Mouse (Mus musculus) cerebellum, postnatal 10 days (tissue): Measurements from ENCODE around the gene 2810459M11Rik.

Experiments used
- DNase-seq, 2 experiments: peaks; one replicate each; pipeline ENCODE4 v3.0.0; 2021; ENCODE audit warnings: mixed read lengths in 2 of 2

The 2810459M11Rik gene

GRCm38 (mm10) chr1:86053198-86053921, 7.7 kb downstream of the 2810459M11Rik start:
- peak; percentile 96 to 97 for DNase-seq

GRCm38 (mm10) chr1:86054943-86055342, 9.3 kb downstream of the 2810459M11Rik start:
- no peak for DNase-seq

GRCm38 (mm10) chr1:86056284-86056683, 10.6 kb downstream of the 2810459M11Rik start:
- DNase-seq = no peak

GRCm38 (mm10) chr1:86058856-86059769, 13.4 kb downstream of the 2810459M11Rik start:
- DNase-seq = peak; percentile 97 to 99

GRCm38 (mm10) chr1:86062523-86062922, 16.9 kb downstream of the 2810459M11Rik start:
- DNase-seq = no peak

- peak; percentile 90 to 94 for DNase-seq
Measured at GRCm38 (mm10) chr1:86064271-86064991, 18.8 kb downstream of the 2810459M11Rik start, which contains the start of gene Psmd1. Gene Psmd1 (plus strand): TSS chr1:86064387.

- DNase-seq = no peak
Measured at GRCm38 (mm10) chr1:86076565-86076964, 30.9 kb downstream of the 2810459M11Rik start.

GRCm38 (mm10) chr1:86094413-86094812, 48.8 kb downstream of the 2810459M11Rik start:
- DNase-seq = no peak

GRCm38 (mm10) chr1:86105054-86105453, 59.4 kb downstream of the 2810459M11Rik start:
- DNase-seq = no peak
